ENCODE assay signal across 8 mouse cellular contexts in genomic region chr1:162476531-162477080, GRCm38 (mm10). TPM values are rescaled to one million over a fixed set of nuclear protein-coding genes. Genes with fewer than 3 reads are reported as not detected.
DNase-seq lines count a peak whose midpoint lies in the region; ATAC-seq and TF ChIP-seq lines count a peak whose summit lies in the region.

No protein-coding gene starts in this region.

- H3K4me1 ChIP-seq in heart, adult 2 months (ENCODE audit: control insufficient read depth, insufficient read depth, low read length): peaks cover 2% of the 10 kb centered on the region; the same call in 1 of the 2 replicates
- H3K4me1 ChIP-seq in heart, embryonic 15.5 days (replicated peaks): peaks cover 10% of the 10 kb centered on the region
- peaks cover 2% of the 10 kb centered on the region; the same call in 1 of the 2 replicates for H3K4me1 ChIP-seq in midbrain, embryonic 11.5 days (ENCODE audit: control insufficient read depth, insufficient read depth, low read length)

- no peak overlapping the region for H3K27ac ChIP-seq in heart, adult 2 months
- H3K27ac ChIP-seq in heart, embryonic 15.5 days: no peak overlapping the region
- H3K27ac ChIP-seq in midbrain, embryonic 11.5 days (ENCODE audit: low read depth, low read length): no peak overlapping the region

- H3K9me3 ChIP-seq in heart, embryonic 15.5 days (replicated peaks): no peaks in the 10 kb centered on the region
- H3K9me3 ChIP-seq in midbrain, embryonic 11.5 days (ENCODE audit: control insufficient read depth, low read length): no peaks in the 10 kb centered on the region

- H3K4me2 ChIP-seq in heart, embryonic 15.5 days: peak overlapping the region; percentile 99
- H3K4me2 ChIP-seq in midbrain, embryonic 11.5 days: peak overlapping the region; percentile 94

- peak overlapping the region; percentile 92 for H3K4me3 ChIP-seq in heart, adult 2 months
- peak overlapping the region; percentile 67 for H3K4me3 ChIP-seq in heart, embryonic 15.5 days
- H3K4me3 ChIP-seq in midbrain, embryonic 11.5 days (ENCODE audit: low read depth, low read length): peak overlapping the region; percentile 64

- peaks cover 2% of the 10 kb centered on the region; the same call in 1 of the 2 replicates for H3K27me3 ChIP-seq in heart, adult 2 months (ENCODE audit: control insufficient read depth, insufficient read depth, low read length)
- peaks cover 23% of the 10 kb centered on the region for H3K27me3 ChIP-seq in heart, embryonic 15.5 days
- peaks cover 12% of the 10 kb centered on the region for H3K27me3 ChIP-seq in midbrain, embryonic 11.5 days (ENCODE audit: control insufficient read depth, insufficient read depth, low read length)

- peak in 1 of 2 experiments; percentile 21 for DNase-seq in heart, adult 2 months
- no peak for DNase-seq in heart, adult 9 months (ENCODE audit: low spot score in 2 of 2)
- DNase-seq in cerebellum, adult 18-20 months: peak; percentile 36 to 46
- DNase-seq in midbrain, embryonic 11.5 days (ENCODE audit: low spot score, missing footprints): peak; percentile 91
- DNase-seq in gastrocnemius, adult 8-10 months (ENCODE audit: low spot score in 2 of 2): no peak
- DNase-seq in right cerebral cortex, postnatal 14 days: no peak

- TF ChIP-seq CTCF in heart, adult 2 months (IDR thresholded peaks at IDR 0.05): no peak

- no peaks in the 10 kb centered on the region; the same call in 1 of the 2 replicates for H3K36me3 ChIP-seq in heart, adult 2 months (ENCODE audit: control insufficient read depth, insufficient read depth, low read length)
- no peaks in the 10 kb centered on the region for H3K36me3 ChIP-seq in heart, embryonic 15.5 days
- no peaks in the 10 kb centered on the region for H3K36me3 ChIP-seq in midbrain, embryonic 11.5 days (ENCODE audit: control insufficient read depth, insufficient read depth, low read length)

- H3K79me2 ChIP-seq in heart, adult 2 months (replicated peaks; ENCODE audit: control insufficient read depth, insufficient read depth, low read length): no peaks in the 10 kb centered on the region

- 6% methylated on average over 19 of the region's 19 CpGs for WGBS in heart, adult 2 months
- 2% methylated on average over 19 of the region's 19 CpGs for WGBS in heart, embryonic 15.5 days
- WGBS in midbrain, embryonic 11.5 days: 3% methylated on average over 19 of the region's 19 CpGs

- peak overlapping the region; percentile 54 for H3K9ac ChIP-seq in heart, adult 2 months (ENCODE audit: low read depth, low read length)
- no peak overlapping the region; the same call in 1 of the 2 replicates for H3K9ac ChIP-seq in heart, embryonic 15.5 days
- H3K9ac ChIP-seq in midbrain, embryonic 11.5 days (ENCODE audit: low read length): peak overlapping the region; percentile 65; the same call in 1 of the 2 replicates

- intact Hi-C loops in heart, adult 2 months (cut with DNase I): loop anchor here (2.0 to 10.0 kb wide), 2 partner anchors 82 to 122 kb away; no protein-coding TSS in a partner anchor

- no peak for TF ChIP-seq POLR2A in heart, adult 2 months (IDR thresholded peaks at IDR 0.05; ENCODE audit: insufficient read depth, low read depth, low read length)

- no peak for ATAC-seq in heart, embryonic 15.5 days (replicated peaks; ENCODE audit: insufficient number of reproducible peaks, insufficient read depth, low FRiP score, low read depth)
- ATAC-seq in midbrain, embryonic 11.5 days (ENCODE audit: low FRiP score): peak; percentile 28
- ATAC-seq in erythroblast, adult 5-6 weeks (replicated peaks; ENCODE audit: low FRiP score, poor library complexity, severe bottlenecking): no peak

- no peak for TF ChIP-seq EP300 in heart, adult 2 months (IDR thresholded peaks at IDR 0.05; ENCODE audit: insufficient read depth, low read depth, low read length)

RNA-seq across cellular contexts. Expression of gene Dnm3, which starts 1.2 kb away (rescaled TPM):
- total RNA-seq in heart, adult 2 months (2021): 1 to 10 TPM; 5.9 to 7.8 TPM
- 1.5 and 2.9 TPM in 2 replicates for polyA plus RNA-seq in heart, adult 2 months (2012; rRNA removed)
- polyA plus RNA-seq in heart, embryonic 15.5 days (2015; fragmentation: Nextera tagmentation; extraction: Ambion mirVana): 1.7 and 2.2 TPM in 2 replicates
- 5.6 and 5.9 TPM in 2 replicates for polyA plus RNA-seq in midbrain, embryonic 11.5 days (2014; fragmentation: Nextera tagmentation; extraction: Ambion mirVana)
- 1 to 10 TPM; 4.6 to 7.6 (median 6.2) TPM for total RNA-seq in gastrocnemius, adult 8-10 months (2022)
- total RNA-seq in erythroblast, adult 5-6 weeks (2015; ENCODE audit: low replicate concordance): not detected in 2 replicates
- total RNA-seq in erythroblast, adult 5-6 weeks (2017; ENCODE audit: low replicate concordance): 0.28 and 1.2 TPM in 2 replicates

Comparison
In these comparisons a context has a peak if more than half of its experiments do, and no peak if none do; other contexts are left out.
1. DNase-seq: peak in cerebellum, adult 18-20 months (2 of 2) and midbrain, embryonic 11.5 days (single experiment); none in heart, adult 9 months (0 of 2), gastrocnemius, adult 8-10 months (0 of 2) and right cerebral cortex, postnatal 14 days (single experiment).
2. Peak in every context shown above with its lines, with median percentiles within 50 percentile points of each other: H3K4me3 ChIP-seq.